Mouse (Mus musculus) olfactory bulb, adult 2 months (tissue): ENCODE measurements around the gene Etv4.

Experiments
- CTCF ChIP-seq: fragments of 200-500 bp; IDR thresholded peaks from 2 replicates; pipeline ENCODE4 v1.5.1; 2012; ENCODE audit warnings: low read depth, mild to moderate bottlenecking, low read length, moderate library complexity; ENCODE audit not compliant: insufficient read depth
- POLR2A ChIP-seq: fragments of 200-500 bp; IDR thresholded peaks from 2 replicates; pipeline ENCODE4 v1.6.1; 2012; ENCODE audit warnings: mild to moderate bottlenecking, low read depth, low read length, moderate library complexity; ENCODE audit not compliant: insufficient read depth

- TF ChIP-seq CTCF, result no peak
- TF ChIP-seq POLR2A, result no peak
Measured at GRCm38 (mm10) chr11:101815103-101816085, 30.2 kb upstream of the Etv4 start.
